Mouse (Mus musculus) limb, embryonic 11.5 days (tissue): ENCODE measurements at regions not wholly inside any gene's neighbourhood (a gene's known extent, or its start where the extent isn't known, plus 50 kb on each side); places are given as distances from the start of the nearest gene placed in this dataset.

Experiments used
- ATAC-seq: fragments of 200-750 bp; cut with Nextera tagmentation; 2 replicates; pipeline ENCODE4 v1.8.0; 2017; ENCODE audit warnings: low read depth; ENCODE audit not compliant: insufficient number of reproducible peaks, low FRiP score, low TSS enrichment
- DNase-seq: peaks from one replicate; pipeline ENCODE4 v3.0.0-alpha.2; 2015; ENCODE audit warnings: low spot score
- H3K27ac ChIP-seq: fragments of 300-500 bp; sonication (generic); replicated peaks from 2 replicates; pipeline ENCODE4 v1.5.1; 2014; ENCODE audit warnings: low read depth, mild to moderate bottlenecking, low read length
- H3K27me3 ChIP-seq: fragments of 300-500 bp; sonication (generic); 2 replicates; pipeline ENCODE4 v1.6.1; 2014; ENCODE audit warnings: mild to moderate bottlenecking, low read length, mixed read lengths; ENCODE audit not compliant: control insufficient read depth, insufficient read depth
- H3K36me3 ChIP-seq: fragments of 300-500 bp; sonication (generic); 2 replicates; pipeline ENCODE4 v1.6.1; 2014; ENCODE audit warnings: mild to moderate bottlenecking, low read length, moderate library complexity, mixed read lengths; ENCODE audit not compliant: control insufficient read depth, insufficient read depth
- H3K4me1 ChIP-seq: fragments of 300-500 bp; sonication (generic); 2 replicates; pipeline ENCODE4 v1.6.1; 2014; ENCODE audit warnings: low read length, mixed read lengths; ENCODE audit not compliant: control insufficient read depth, insufficient read depth
- H3K4me2 ChIP-seq: fragments of 300-500 bp; sonication (generic); 2 replicates; pipeline ENCODE4 v1.6.1; 2014; ENCODE audit warnings: low read depth, mild to moderate bottlenecking, moderate library complexity; ENCODE audit not compliant: severe bottlenecking
- H3K4me3 ChIP-seq: fragments of 300-500 bp; sonication (generic); 2 replicates; pipeline ENCODE4 v1.5.1; 2014; ENCODE audit warnings: low read depth, low read length
- H3K9ac ChIP-seq: fragments of 300-500 bp; sonication (generic); 2 replicates; pipeline ENCODE4 v1.6.1; 2014; ENCODE audit warnings: mild to moderate bottlenecking, low read length
- H3K9me3 ChIP-seq: fragments of 300-500 bp; sonication (generic); 2 replicates; pipeline ENCODE4 v1.6.1; 2016; ENCODE audit warnings: low read length; ENCODE audit not compliant: control insufficient read depth
- WGBS: fragments of 180-500 bp; shearing (Covaris S2); extraction: QIAGEN DNeasy Blood & Tissue Kit; methylation state at CpG from one replicate; pipeline ENCODE4 v1.1.7; 2014; 5-methylcytosine and 5-hydroxymethylcytosine counted together

GRCm38 (mm10) chr14:29851956-29852725 lies 116.0 kb upstream of the Selenok start:
- no peak for DNase-seq
- Histone ChIP-seq H3K9ac (no peak overlapping the region), H3K4me2 (no peak overlapping the region), H3K36me3 (no peaks in the 10 kb centered on the region), H3K4me1 (no peaks in the 10 kb centered on the region), H3K27me3 (no peaks in the 10 kb centered on the region), H3K4me3 (no peak overlapping the region), H3K27ac (no peak overlapping the region), H3K9me3 (no peaks in the 10 kb centered on the region)
- ATAC-seq, result no peak
- 81% methylated on average over 11 of the region's 11 CpGs for WGBS

DNA sequence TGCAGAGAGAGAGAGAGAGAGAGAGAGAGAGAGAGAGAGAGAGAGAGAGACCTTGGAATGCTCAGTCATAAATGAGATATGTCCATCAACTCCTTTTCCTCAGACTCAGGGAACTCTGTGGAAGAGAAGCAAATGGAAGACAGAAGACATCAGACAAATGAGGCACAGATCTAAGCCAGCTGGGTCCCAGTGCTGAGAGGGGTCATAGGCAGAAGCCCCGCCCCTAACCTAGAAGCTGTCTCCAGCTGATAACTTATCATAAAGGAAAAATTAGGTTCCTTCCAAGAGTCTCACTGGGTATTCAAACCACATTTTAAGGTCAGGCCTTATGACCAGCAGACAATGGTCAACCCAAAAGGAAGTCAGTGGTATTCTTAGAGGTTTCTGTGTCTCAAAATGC lies 106.1 kb upstream of the Selenok start:
- whole genome bisulfite sequencing, result 80% methylated on average over 1 of the region's 1 CpGs
- Histone ChIP-seq H3K4me1 (no peaks in the 10 kb centered on the region), H3K4me2 (no peak overlapping the region), H3K27me3 (no peaks in the 10 kb centered on the region), H3K27ac (no peak overlapping the region), H3K9me3 (no peaks in the 10 kb centered on the region), H3K9ac (no peak overlapping the region), H3K4me3 (no peak overlapping the region), H3K36me3 (no peaks in the 10 kb centered on the region)
- DNase-seq (no peak), ATAC-seq (no peak)

DNA sequence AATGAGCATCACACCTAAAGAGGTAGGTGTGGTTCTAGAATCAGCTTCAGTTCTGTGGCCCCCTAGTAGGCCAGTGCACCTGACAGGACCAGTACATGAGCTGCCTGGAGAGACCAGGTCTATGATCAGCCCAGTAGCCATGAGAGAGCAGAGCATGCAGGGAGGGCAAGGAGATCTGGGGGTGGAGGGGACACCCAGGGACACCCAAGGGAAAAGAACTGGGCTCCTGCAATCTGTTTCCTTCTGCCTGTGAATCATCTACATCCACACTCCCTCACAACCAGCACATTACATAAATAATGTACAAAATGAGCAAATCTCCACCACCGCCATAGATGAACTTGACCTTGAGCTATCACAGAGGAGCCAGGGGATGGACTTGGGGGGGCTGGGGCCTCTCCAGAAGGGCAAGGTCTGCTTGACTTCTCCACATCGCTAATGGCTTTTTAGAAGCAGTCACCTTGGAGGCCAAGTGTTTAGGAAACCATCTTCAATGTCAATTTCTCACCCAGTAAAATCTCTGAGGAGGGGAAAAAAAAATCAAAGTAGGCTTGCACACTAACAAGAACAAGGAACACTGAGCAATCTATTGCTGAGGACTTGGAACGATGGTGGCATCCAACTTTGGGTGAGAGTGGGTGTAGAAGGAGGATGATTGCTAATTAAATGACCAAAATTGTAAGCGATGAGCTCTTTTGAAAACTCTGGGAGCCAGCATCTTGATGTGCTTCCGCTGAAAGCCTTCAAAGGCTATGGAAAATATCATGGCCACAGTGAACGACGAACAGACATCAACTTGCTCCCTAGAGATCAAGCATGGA lies 101.4 kb upstream of the Selenok start:
- H3K9ac ChIP-seq, result no peak overlapping the region
- WGBS, result 85% methylated on average over 7 of the region's 7 CpGs
- no peaks in the 10 kb centered on the region for H3K9me3 ChIP-seq
- no peak overlapping the region for H3K4me3 ChIP-seq
- no peak overlapping the region for H3K27ac ChIP-seq
- no peaks in the 10 kb centered on the region for H3K36me3 ChIP-seq
- no peak overlapping the region for H3K4me2 ChIP-seq
- H3K27me3 ChIP-seq, result no peaks in the 10 kb centered on the region
- H3K4me1 ChIP-seq, result no peaks in the 10 kb centered on the region
- no peak for ATAC-seq
- DNase-seq, result no peak

GRCm38 (mm10) chr14:29867311-29867710 lies 100.8 kb upstream of the Selenok start:
- Histone ChIP-seq H3K9me3 (no peaks in the 10 kb centered on the region), H3K27me3 (no peaks in the 10 kb centered on the region), H3K9ac (no peak overlapping the region), H3K4me3 (no peak overlapping the region), H3K36me3 (no peaks in the 10 kb centered on the region), H3K27ac (no peak overlapping the region), H3K4me2 (no peak overlapping the region), H3K4me1 (no peaks in the 10 kb centered on the region)
- DNase-seq, result peak; percentile 22
- ATAC-seq, result no peak
- WGBS, result 46% methylated on average over 6 of the region's 6 CpGs

GRCm38 (mm10) chr14:29869930-29870329 lies 98.2 kb upstream of the Selenok start:
- H3K27ac ChIP-seq, result no peak overlapping the region
- H3K4me2 ChIP-seq, result no peak overlapping the region
- H3K4me3 ChIP-seq, result no peak overlapping the region
- H3K4me1 ChIP-seq, result no peaks in the 10 kb centered on the region
- ATAC-seq, result no peak
- H3K36me3 ChIP-seq, result no peaks in the 10 kb centered on the region
- no peak overlapping the region for H3K9ac ChIP-seq
- 93% methylated on average over 9 of the region's 9 CpGs for WGBS
- no peaks in the 10 kb centered on the region for H3K27me3 ChIP-seq
- DNase-seq, result no peak
- H3K9me3 ChIP-seq, result no peaks in the 10 kb centered on the region

GRCm38 (mm10) chr14:29876668-29877067 lies 91.4 kb upstream of the Selenok start:
- no peak overlapping the region for H3K4me2 ChIP-seq
- H3K36me3 ChIP-seq, result no peaks in the 10 kb centered on the region
- H3K27me3 ChIP-seq, result no peaks in the 10 kb centered on the region
- H3K27ac ChIP-seq, result no peak overlapping the region
- H3K4me3 ChIP-seq, result no peak overlapping the region
- DNase-seq (no peak), ATAC-seq (no peak)
- WGBS, result 88% methylated on average over 4 of the region's 4 CpGs
- H3K9ac ChIP-seq, result no peak overlapping the region
- H3K4me1 ChIP-seq, result 0 out of 2 replicates have a peak, but pooled peaks cover 3% of the 10 kb centered on the region
- no peaks in the 10 kb centered on the region for H3K9me3 ChIP-seq

- Histone ChIP-seq H3K9me3 (no peaks in the 10 kb centered on the region), H3K9ac (no peak overlapping the region), H3K27me3 (no peaks in the 10 kb centered on the region), H3K4me2 (no peak overlapping the region), H3K4me3 (no peak overlapping the region), H3K27ac (no peak overlapping the region), H3K36me3 (no peaks in the 10 kb centered on the region), H3K4me1 (0 out of 2 replicates have a peak, but pooled peaks cover 3% of the 10 kb centered on the region)
- ATAC-seq, result no peak
- WGBS, result 70% methylated on average over 11 of the region's 11 CpGs
- DNase-seq, result peak; percentile 23
Measured at GRCm38 (mm10) chr14:29877671-29878422, 90.3 kb upstream of the Selenok start.

- Histone ChIP-seq H3K27ac (no peak overlapping the region), H3K9me3 (no peaks in the 10 kb centered on the region), H3K9ac (no peak overlapping the region), H3K4me2 (no peak overlapping the region), H3K4me3 (no peak overlapping the region), H3K36me3 (no peaks in the 10 kb centered on the region), H3K4me1 (0 out of 2 replicates have a peak, but pooled peaks cover 3% of the 10 kb centered on the region), H3K27me3 (no peaks in the 10 kb centered on the region)
- WGBS, result 81% methylated on average over 7 of the region's 7 CpGs
- DNase-seq (no peak), ATAC-seq (no peak)
Measured at GRCm38 (mm10) chr14:29878423-29878800, 89.7 kb upstream of the Selenok start.
